Mouse (Mus musculus): Measurements from ENCODE around the gene Gm21731. TPM values are rescaled to one million over a fixed set of nuclear protein-coding genes. Genes with fewer than 3 reads are reported as not detected.
"Not testable (repeated sequence)": the region's sequence is repeated elsewhere in the genome, so short reads cannot be mapped to it uniquely, and the experiment has no call there.

Gm21731 gene
- total RNA-seq (2021), result not detected
- long read RNA-seq, experiment 1, result 0 reads
- long read RNA-seq, experiment 2, result 0 reads

DNA sequence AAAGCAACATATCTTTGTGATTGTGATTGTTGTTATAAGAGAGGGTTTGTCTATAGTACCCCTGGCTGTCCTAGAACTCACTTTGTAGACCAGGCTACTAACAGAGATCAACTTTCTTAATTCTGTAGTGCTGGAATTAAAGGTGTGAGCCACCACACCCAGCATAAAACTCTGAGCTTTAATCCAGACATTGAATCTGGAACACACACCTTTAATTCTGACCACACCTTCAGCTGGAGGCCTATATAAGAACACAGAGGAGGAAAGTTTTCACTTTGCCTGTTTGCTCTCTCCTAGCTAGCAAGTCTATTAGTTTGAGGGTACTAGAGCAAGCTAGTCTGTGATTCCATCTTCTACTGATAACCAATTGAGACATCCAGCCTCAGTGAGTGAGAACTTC, at the start of gene Gm21731:
Gene Gm21731 (plus strand): TSS at position 301 of the 400 bp plus-strand sequence.
- intact Hi-C loops (cut with DNase I), result not testable (repeated sequence)

DNA sequence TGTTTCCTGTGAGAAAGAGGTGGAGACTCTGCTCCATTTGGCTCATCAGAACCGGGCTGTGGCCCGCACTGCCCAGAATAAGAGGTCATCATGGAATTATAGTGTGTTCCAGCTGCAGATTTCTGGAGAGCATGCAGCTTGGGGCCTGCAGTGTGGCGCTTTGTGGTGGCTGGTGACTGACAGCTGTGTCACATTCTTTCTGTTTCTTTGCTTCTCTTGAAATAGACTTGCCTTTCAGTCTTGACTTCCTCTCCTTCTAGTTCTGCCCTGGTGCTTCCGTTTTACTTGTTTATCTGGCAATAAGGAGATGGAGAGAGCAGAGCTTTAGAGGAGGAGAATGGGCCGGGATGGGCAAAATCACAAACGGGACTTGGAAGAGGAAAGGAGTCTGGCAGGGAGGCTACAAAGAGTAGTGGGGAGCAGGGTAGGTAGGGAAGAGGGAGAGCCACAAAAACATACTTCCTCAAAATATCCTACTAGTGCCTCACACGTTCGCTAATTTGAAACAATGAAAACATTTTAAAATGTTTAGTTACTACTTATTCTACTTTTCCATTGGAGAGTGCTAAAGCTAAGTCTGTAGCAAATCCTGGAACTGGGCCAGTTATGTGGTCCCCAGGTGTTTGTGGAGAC, 42.6 kb upstream of the Gm21731 start:
- intact Hi-C loops (cut with DNase I); DNase-seq: not testable (repeated sequence)

More for the DNA sequence above, at the start of gene Gm21731:
- DNase-seq, result not testable (repeated sequence)

DNA sequence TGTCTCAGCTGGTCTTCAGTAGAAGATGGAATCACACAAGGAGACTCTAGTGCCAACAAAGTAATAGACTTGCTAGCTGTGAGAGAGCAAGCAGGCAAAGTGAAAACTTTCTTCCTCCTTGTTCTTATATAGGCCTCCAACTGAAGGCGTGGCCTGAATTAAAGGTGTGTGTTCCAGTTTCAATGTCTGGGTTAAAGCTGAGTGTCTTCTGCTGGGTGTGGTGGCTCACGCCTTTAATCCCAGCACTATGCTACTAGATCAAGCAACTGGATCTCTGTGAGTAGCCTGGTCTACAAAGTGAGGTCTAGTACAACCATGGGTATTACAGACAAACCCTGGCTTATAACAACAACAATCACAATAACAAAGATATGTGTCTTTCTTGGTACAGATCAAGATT, 23.1 kb upstream of the Gm21731 start, which contains the start of gene Gm21762:
Gene Gm21762 (minus strand): TSS at position 101 of the 400 bp plus-strand sequence.
- DNase-seq; intact Hi-C loops (cut with DNase I): not testable (repeated sequence)

DNA sequence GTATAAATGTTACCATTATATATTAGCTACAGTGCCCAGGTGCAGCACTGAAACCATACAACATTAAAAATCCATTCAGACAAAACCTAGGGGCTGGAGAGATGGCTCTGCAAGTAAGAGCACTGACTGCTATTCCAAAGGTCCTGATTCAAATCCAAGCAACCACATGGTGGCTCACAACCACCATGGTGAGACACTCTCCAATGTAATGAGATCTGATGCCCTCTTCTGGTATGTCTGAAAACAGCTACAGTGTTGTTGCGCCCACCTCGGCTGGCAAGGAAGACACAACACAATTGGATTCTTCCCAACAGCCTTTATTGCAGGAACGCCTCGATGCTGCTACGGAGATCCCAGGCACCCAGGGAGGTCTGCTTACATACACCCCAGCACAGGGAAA, 18.0 kb upstream of the Gm21731 start:
- DNase-seq; intact Hi-C loops (cut with DNase I): not testable (repeated sequence)

DNA sequence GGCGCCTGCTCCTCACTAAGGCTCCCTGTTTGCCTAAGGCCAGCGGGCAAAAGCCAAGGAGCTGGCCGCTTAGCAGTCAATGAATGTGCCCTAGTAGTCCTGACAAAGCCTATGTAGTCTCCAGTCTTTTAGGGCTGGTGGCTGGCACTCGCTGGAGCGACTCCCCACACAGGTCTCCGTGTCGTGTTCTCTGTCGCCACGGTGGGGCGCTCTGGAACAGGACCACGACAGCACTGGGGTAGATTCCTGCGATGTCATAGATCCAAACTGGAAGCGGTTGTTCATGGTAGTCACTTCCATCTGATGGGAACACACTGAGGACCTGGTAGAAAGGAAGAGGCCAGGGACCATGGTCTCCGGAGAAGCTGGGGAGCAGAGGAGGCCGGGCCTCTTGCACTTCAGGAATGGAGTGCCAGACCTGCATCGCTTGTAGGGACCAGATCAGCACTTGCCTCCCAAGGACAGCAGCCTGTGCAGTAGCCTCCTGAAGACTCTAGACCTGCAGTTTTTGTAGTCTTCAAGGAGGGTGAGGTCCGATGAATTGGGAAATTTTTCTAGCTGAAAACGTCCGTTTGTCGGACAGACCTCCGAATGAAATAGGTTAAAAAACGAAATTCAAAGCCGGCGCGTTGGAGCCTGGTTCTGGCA, 15.8 kb upstream of the Gm21731 start:
- DNase-seq; intact Hi-C loops (cut with DNase I): not testable (repeated sequence)

DNA sequence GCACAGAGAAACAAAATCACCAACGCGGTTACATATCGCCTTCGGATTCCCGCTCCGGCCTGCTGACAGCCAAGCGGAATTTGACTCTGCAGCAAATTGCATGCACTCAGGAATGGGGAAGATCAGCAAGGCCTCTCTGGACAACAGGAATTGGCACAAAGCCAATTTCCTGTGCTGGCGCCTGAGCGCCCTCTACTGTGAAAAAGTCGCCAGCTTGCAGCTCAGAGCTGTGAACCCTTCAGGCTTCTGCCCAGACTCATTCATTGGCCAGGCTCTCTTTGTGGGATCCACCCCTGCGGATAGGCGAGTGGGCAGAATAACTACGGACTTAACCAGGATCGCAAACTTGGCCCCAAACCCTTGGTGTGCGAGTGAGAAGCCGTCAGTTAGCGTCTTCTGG, 7.1 kb upstream of the Gm21731 start:
- intact Hi-C loops (cut with DNase I); DNase-seq: not testable (repeated sequence)

DNA sequence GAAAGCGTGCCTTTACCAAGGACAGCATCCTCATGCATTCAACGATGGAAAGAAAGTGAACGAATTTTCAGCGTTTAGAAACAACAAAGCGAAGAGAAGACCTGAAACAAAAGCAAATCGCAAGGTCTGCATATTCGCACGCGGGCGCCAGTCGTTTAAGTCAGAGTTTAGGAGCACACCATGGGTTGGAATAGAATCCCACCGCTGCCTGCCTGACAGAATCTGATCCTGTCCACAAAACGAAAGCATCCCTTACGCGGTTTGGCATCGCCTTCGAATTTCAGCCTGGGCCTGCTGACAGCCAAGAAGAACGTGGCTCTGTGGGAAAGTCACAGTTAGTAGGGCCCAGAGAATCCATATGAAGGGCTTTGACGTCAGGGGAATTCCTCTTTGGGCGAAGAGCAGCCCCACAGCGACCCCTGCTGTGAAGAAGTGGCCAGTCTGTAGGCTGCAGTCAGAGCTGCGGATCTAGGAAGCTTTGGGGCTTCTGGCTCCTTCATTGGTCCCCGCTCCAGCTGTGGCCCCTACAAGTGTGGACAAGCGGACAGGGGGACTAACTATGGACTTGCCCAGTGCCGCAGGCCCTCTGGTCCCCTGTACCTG, 6.4 kb upstream of the Gm21731 start:
- intact Hi-C loops (cut with DNase I); DNase-seq: not testable (repeated sequence)

DNA sequence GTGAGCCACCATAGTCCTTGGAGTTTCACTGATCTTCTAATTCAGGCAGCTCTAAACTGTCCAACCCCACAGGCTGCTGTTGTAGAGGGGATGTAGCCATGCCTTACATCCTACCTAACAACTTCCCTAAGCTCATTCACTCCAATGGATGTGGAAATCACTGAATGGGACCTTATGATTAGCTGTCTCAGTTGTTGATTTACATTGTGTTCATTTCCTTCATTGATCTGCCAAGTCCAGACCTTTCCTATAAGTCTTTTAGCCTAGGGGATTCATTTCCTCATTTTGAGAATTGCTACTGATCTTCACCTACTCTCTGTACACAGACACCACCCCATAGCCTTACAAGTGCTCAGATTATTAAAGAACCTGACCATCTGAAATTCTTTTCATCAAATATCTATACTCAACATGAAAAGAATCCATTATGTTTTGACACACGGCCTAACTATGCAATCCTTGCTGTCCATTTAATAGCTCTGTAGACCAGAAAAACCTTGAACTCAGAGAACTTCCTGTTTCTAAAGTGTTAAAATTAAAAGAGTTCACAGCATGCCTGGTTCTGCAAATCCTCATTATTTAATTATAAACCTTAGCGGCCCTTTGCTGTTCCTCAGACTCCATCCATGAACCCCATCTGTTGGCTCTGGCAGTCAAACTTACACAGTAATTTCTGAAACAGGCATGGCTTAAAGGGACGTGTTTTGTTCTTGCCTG, 12.5 kb downstream of the Gm21731 start:
- DNase-seq; intact Hi-C loops (cut with DNase I): not testable (repeated sequence)

DNA sequence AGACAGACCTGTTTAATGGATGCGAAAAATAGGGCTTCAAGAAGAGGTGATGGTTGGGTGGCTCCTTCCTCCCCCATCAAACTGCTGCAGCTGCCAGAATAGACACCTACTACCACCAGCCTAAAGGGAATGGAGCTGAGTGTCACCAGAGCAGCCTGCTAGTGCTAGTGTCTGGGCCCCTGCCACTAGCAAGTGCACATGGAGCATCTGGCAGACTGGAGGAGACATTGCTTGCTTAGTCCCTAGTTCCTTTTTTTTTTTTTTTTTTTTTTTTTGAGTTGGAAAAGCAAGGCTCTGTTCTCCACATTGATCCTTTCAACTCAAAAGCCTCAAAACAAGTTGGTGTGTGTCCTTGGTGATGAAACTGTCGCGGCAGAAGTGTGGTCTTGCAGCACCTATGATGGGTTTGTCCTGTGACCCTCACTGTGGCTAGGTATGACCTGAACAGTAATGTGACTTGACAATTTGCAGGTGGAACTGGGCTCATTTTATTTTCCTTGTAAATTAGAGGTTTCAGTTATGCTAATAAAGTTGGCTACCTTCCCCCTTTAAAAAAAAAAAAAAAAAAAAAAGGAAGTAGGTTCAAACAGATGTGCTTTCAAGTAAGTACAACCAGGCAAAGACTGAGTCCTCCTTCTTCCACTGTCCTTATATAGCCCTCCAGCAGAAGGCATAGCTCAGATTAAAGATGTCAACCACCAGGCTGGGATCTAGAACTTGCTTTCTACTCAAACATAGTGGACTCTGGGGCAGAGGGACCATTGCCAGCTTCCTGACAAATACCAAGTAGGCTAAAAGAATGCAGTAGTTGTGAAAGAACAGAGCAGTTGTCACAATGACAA, 20.1 kb downstream of the Gm21731 start:
- intact Hi-C loops (cut with DNase I), result not testable (repeated sequence)

DNA sequence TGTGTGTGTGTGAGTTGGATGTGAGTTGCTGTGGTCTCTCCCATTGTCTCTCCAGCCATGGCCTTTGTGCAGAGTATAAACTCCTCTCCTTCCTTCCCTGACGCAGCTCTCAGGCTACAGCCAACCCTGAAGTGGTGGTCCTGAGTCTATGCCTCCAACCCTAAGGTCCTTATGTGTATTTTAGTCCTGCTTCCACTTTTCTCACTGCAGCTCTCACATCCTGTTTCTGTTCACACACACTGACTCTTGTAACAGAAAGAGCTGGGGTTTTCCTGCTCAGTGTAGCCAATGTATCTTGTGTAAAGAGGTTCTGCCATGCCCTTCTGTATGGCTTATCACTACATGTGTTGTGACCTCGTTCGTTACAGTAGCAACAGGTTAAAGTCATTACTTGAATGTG, 20.8 kb downstream of the Gm21731 start:
- not testable (repeated sequence) for DNase-seq

More for the DNA sequence above, 20.1 kb downstream of the Gm21731 start:
- not testable (repeated sequence) for DNase-seq

DNA sequence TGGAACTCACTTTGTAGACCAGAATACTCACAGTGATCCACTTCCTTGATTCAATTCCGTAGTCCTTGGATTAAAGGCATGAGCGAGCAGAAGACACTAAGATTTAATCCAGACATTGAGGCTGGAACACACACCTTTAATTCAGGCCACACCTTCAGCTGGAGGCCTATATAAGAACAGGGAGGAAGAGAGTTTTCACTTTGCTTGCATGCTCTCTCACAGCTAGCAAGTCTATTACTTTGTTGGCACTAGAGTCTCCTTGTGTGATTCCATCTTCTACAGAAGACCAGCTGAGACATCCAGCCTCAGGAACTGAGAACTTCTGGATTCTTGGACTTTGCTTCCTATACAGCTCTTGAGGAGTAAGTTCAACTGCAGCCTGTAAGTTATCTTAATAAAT, 24.0 kb downstream of the Gm21731 start, which contains the start of gene AF067061:
Gene AF067061 (plus strand): TSS at position 245 of the 400 bp plus-strand sequence.
- intact Hi-C loops (cut with DNase I); DNase-seq: not testable (repeated sequence)

More for the DNA sequence above, 20.8 kb downstream of the Gm21731 start:
- intact Hi-C loops (cut with DNase I), result not testable (repeated sequence)

DNA sequence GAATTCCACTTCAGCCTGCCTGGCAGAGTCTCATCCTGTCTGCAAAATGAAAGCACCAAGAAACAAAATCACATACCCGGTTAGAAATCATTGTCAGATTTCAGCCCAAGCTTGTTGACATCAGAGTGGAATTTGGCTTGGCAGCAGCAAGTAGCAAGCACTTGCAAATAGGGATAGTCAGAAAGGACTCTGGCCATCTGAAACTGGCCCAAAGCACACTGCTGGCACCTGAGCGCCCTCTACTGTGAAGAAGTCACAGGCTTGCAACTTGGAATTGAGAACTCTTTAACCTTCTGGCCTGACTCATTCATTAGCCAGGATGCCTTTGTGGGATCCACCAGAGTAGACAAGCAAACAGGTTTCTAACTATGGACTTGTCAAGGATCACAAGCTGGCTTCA, 38.9 kb downstream of the Gm21731 start:
- intact Hi-C loops (cut with DNase I), result not testable (repeated sequence)

DNA sequence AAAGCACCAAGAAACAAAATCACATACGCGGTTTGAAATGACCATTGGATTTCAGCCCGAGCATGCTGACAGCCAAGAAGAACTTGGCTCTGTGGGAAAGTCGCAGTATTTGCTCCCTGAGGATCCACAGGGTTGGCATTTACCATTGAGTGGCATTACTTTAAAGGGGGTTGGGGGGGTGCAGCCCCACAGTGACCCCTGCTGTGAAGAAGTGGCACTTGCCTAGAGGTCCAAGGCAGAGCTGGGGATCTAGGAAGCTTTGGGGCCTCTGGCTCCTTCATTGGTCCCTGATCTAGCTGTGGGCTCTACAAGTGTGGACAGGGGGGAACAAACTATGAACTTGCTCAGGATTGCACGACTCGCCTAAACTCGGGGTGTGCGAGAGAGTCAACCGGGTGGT, 39.9 kb downstream of the Gm21731 start:
- DNase-seq, result no peak
- intact Hi-C loops (cut with DNase I), result no loop called here

More for the DNA sequence above, 38.9 kb downstream of the Gm21731 start:
- DNase-seq, result not testable (repeated sequence)

Other genes starting within 250 kb of the Gm21731 start
- not detected for gene Gm36079, start 212.1 kb upstream of the Gm21731 start, total RNA-seq (2021)
- under 1 TPM in 1 of 2 experiments, not detected in 1; 0.15 TPM for gene Gm21188, start 186.9 kb upstream of the Gm21731 start, total RNA-seq (2021)
- gene Gm20767, start 98.9 kb upstream of the Gm21731 start, total RNA-seq (2021), result not detected
- gene Gm21818, start 66.7 kb upstream of the Gm21731 start, total RNA-seq (2021), result not detected
- gene Gm21762, start 23.2 kb upstream of the Gm21731 start, total RNA-seq (2021), result not detected
- gene AF067061, start 24.0 kb downstream of the Gm21731 start, total RNA-seq (2021), result not detected
- gene BC147527, start 61.3 kb downstream of the Gm21731 start, total RNA-seq (2021), result not detected
- gene Tcstv3, start 77.8 kb downstream of the Gm21731 start, total RNA-seq (2021), result not detected